Mouse (Mus musculus) heart, embryonic 11.5 days (tissue): ENCODE measurements at regions not wholly inside any gene's neighbourhood (a gene's known extent, or its start where the extent isn't known, plus 50 kb on each side); places are given as distances from the start of the nearest gene placed in this dataset.

Experiments
- ATAC-seq: fragments of 200-750 bp; cut with Nextera tagmentation; replicated peaks from 2 replicates; pipeline ENCODE4 v1.8.0; 2017; ENCODE audit warnings: moderate library complexity; ENCODE audit not compliant: insufficient number of reproducible peaks, low FRiP score, low TSS enrichment
- H3K27ac ChIP-seq: fragments of 300-500 bp; sonication (generic); 2 replicates; pipeline ENCODE4 v1.5.1; 2014; ENCODE audit warnings: mild to moderate bottlenecking, low read depth, low read length
- H3K27me3 ChIP-seq: fragments of 300-500 bp; sonication (generic); 2 replicates; pipeline ENCODE4 v1.6.1; 2014; ENCODE audit warnings: mild to moderate bottlenecking, low read length, mixed read lengths; ENCODE audit not compliant: control insufficient read depth, insufficient read depth
- H3K36me3 ChIP-seq: fragments of 300-500 bp; sonication (generic); 2 replicates; pipeline ENCODE4 v1.6.1; 2014; ENCODE audit warnings: mild to moderate bottlenecking, low read length, moderate library complexity, mixed read lengths; ENCODE audit not compliant: control insufficient read depth, insufficient read depth
- H3K4me1 ChIP-seq: fragments of 300-500 bp; sonication (generic); 2 replicates; pipeline ENCODE4 v1.6.1; 2014; ENCODE audit warnings: low read length; ENCODE audit not compliant: control insufficient read depth, insufficient read depth
- H3K4me2 ChIP-seq: fragments of 300-500 bp; sonication (generic); 2 replicates; pipeline ENCODE4 v1.6.1; 2014; ENCODE audit warnings: mild to moderate bottlenecking, moderate library complexity
- H3K4me3 ChIP-seq: fragments of 300-500 bp; sonication (generic); 2 replicates; pipeline ENCODE4 v1.5.1; 2014; ENCODE audit warnings: low read depth, low read length
- H3K9ac ChIP-seq: fragments of 300-500 bp; sonication (generic); 2 replicates; pipeline ENCODE4 v1.6.1; 2014; ENCODE audit warnings: mild to moderate bottlenecking, low read depth, low read length, moderate library complexity
- H3K9me3 ChIP-seq: fragments of 300-500 bp; sonication (generic); replicated peaks from 2 replicates; pipeline ENCODE4 v1.6.1; 2016; ENCODE audit warnings: low read length; ENCODE audit not compliant: control insufficient read depth
- whole genome bisulfite sequencing: fragments of 180-500 bp; shearing (Covaris S2); extraction: QIAGEN DNeasy Blood & Tissue Kit; methylation state at CpG from one replicate; pipeline ENCODE4 v1.1.7; 2014; ENCODE audit not compliant: insufficient replicate concordance; 5-methylcytosine and 5-hydroxymethylcytosine counted together

DNA sequence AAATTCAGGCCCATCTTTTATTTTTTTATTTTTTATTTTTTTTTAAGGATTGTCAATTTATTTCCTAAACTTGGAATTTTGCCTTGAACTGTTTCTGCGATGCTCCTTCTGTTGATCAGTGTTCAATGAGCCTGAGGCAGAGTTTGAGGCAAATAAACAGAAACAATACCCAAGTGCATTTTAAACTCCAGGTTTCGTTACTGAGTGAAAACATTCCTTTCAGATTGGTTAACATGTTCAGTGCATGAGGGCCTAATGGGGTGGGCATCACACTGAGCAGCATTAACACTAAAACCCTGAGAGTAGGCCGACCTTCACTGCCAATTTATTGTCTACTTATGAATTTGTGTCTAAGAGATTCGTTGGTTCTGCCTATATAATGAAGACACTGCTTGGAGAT, 338.5 kb downstream of the Sqor start:
- Histone ChIP-seq H3K4me3 (no peak overlapping the region), H3K27ac (no peak overlapping the region), H3K9ac (no peak overlapping the region), H3K9me3 (no peaks in the 10 kb centered on the region), H3K36me3 (no peaks in the 10 kb centered on the region), H3K27me3 (no peaks in the 10 kb centered on the region), H3K4me2 (no peak overlapping the region), H3K4me1 (no peaks in the 10 kb centered on the region)
- no peak for ATAC-seq
- WGBS = 69% methylated on average over 4 of the region's 4 CpGs

GRCm38 (mm10) chr2:123131496-123131895, 366.5 kb downstream of the Sqor start:
- Histone ChIP-seq H3K36me3 (no peaks in the 10 kb centered on the region), H3K9me3 (no peaks in the 10 kb centered on the region), H3K27me3 (no peaks in the 10 kb centered on the region), H3K4me1 (no peaks in the 10 kb centered on the region), H3K4me3 (no peak overlapping the region), H3K4me2 (no peak overlapping the region), H3K9ac (no peak overlapping the region), H3K27ac (no peak overlapping the region)
- 63% methylated on average over 2 of the region's 2 CpGs for WGBS
- no peak for ATAC-seq

DNA sequence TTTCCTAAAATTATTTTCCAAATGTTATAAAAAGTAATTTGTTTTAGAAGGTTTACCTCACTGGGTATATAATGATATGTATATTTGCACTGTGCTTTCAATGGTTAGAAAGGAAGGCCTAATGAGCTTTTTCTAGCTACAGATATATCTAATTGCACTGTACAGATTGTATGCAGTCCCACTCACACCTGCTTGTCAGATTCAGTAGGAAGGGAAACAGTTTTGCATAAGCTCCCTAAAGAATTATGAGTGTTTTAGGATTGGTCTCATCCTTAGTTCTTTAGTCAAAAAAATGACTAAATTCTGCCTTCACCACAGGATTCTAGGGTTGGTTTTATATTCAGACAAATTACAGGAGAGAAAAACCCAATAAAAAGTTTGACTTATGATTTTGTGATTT, 388.1 kb downstream of the Sqor start:
- Histone ChIP-seq H3K9ac (no peak overlapping the region), H3K9me3 (no peaks in the 10 kb centered on the region)

DNA sequence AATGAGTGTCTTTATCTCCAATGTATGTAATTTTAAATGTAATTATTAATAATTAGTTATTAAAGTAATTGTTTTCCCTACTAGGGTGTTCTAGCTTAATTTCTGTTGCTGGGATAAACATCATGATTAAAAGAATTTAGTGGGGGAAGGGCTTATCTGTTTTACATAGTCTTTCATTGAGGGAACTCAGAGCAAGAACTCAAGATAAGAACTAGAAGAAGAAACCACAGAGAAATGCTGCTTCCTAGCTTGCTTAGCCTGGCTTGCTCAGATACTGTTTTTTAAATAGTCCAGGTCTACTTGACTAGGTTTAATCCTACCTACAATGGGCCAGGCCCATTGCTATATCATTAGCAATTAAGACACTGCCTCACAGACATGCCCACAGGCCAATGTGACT, 400.3 kb downstream of the Sqor start:
- Histone ChIP-seq H3K9ac (no peak overlapping the region), H3K27me3 (no peaks in the 10 kb centered on the region), H3K9me3 (no peaks in the 10 kb centered on the region), H3K4me2 (no peak overlapping the region), H3K4me3 (no peak overlapping the region), H3K27ac (no peak overlapping the region), H3K4me1 (no peaks in the 10 kb centered on the region), H3K36me3 (no peaks in the 10 kb centered on the region)
- no peak for ATAC-seq

More for the DNA sequence above, 388.1 kb downstream of the Sqor start:
- ATAC-seq = no peak
- H3K27me3 ChIP-seq = no peaks in the 10 kb centered on the region
- no peak overlapping the region for H3K4me3 ChIP-seq
- no peaks in the 10 kb centered on the region for H3K36me3 ChIP-seq
- H3K4me1 ChIP-seq = no peaks in the 10 kb centered on the region
- H3K4me2 ChIP-seq = no peak overlapping the region
- no peak overlapping the region for H3K27ac ChIP-seq

DNA sequence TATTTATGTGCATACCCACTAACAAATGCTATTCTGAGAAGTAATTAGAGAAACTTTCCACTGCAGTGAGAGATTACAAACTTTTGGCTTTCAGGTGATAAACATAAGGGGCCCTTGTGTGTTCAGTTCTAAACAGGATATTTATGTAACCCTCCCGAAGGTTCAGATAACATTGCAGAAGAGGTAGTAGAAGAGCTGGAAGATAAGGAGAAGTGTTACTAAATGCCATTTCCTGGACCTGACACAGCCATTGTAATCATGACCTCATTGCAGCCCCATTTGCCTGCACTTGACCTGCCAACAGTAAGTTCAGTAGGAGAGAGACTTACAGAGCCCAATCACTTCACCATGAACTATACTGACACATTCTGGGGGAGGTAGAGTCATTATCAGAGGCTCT, 405.6 kb downstream of the Sqor start:
- Histone ChIP-seq H3K9ac (no peak overlapping the region), H3K36me3 (no peaks in the 10 kb centered on the region), H3K4me2 (no peak overlapping the region), H3K27me3 (no peaks in the 10 kb centered on the region), H3K9me3 (no peaks in the 10 kb centered on the region), H3K4me3 (no peak overlapping the region), H3K4me1 (peaks cover 5% of the 10 kb centered on the region), H3K27ac (peak overlapping the region; percentile 25)
- ATAC-seq = no peak; the same call in 1 of the 2 replicates
- WGBS = 6% methylated on average over 1 of the region's 1 CpGs

DNA sequence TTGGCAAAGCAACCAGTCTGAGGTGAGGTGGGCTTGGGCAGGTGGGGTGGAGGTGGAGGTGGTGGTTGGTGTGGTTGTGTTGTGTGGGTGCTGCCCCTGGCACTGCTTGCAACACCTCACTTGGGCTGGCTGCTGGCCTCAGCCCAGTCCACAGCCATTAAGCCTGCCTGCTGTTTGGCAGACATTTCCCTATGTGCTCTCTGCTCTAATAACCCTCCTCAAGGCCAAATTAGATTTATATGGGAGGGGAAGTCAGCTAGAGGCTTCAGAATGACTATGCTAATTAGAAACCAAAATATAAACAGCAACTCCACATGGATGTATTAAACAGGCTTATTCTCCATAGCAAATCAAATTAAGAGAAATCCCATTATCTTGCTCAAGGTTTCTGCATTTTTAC, 417.2 kb downstream of the Sqor start:
- H3K4me1 ChIP-seq = no peaks in the 10 kb centered on the region
- no peak overlapping the region for H3K9ac ChIP-seq
- no peak overlapping the region for H3K27ac ChIP-seq
- no peaks in the 10 kb centered on the region for H3K27me3 ChIP-seq
- H3K4me3 ChIP-seq = no peak overlapping the region
- no peak for ATAC-seq
- no peaks in the 10 kb centered on the region for H3K9me3 ChIP-seq
- H3K36me3 ChIP-seq = no peaks in the 10 kb centered on the region
- no peak overlapping the region for H3K4me2 ChIP-seq

GRCm38 (mm10) chr2:123190795-123191582, 426.0 kb downstream of the Sqor start:
- no peak overlapping the region for H3K4me2 ChIP-seq
- WGBS = 61% methylated on average over 3 of the region's 3 CpGs
- no peak overlapping the region for H3K9ac ChIP-seq
- H3K27ac ChIP-seq = no peak overlapping the region
- H3K36me3 ChIP-seq = no peaks in the 10 kb centered on the region
- ATAC-seq = no peak
- no peaks in the 10 kb centered on the region for H3K9me3 ChIP-seq
- H3K4me3 ChIP-seq = no peak overlapping the region
- H3K4me1 ChIP-seq = no peaks in the 10 kb centered on the region
- H3K27me3 ChIP-seq = no peaks in the 10 kb centered on the region

GRCm38 (mm10) chr2:123194533-123194932, 429.5 kb downstream of the Sqor start:
- H3K9ac ChIP-seq = no peak overlapping the region
- 63% methylated on average over 1 of the region's 1 CpGs for WGBS
- no peak for ATAC-seq

More at GRCm38 (mm10) chr2:123194533-123194932, 429.5 kb downstream of the Sqor start:
- Histone ChIP-seq H3K4me1 (no peaks in the 10 kb centered on the region), H3K9me3 (no peaks in the 10 kb centered on the region), H3K4me2 (no peak overlapping the region), H3K36me3 (no peaks in the 10 kb centered on the region), H3K27ac (no peak overlapping the region), H3K27me3 (no peaks in the 10 kb centered on the region), H3K4me3 (no peak overlapping the region)
